Mouse (Mus musculus): ENCODE results near the gene Upb1. TPM values are rescaled to one million over a fixed set of nuclear protein-coding genes. Genes with fewer than 3 reads are reported as not detected.
A peak's percentile ranks its signal among the peaks of the same experiment; 100 is the strongest.
"Not testable (repeated sequence)": the region's sequence is repeated elsewhere in the genome, so short reads cannot be mapped to it uniquely, and the experiment has no call there.

Upb1 gene
- polyA plus RNA-seq (2016; fragmentation: Nextera tagmentation; extraction: Ambion mirVana), result 0.16 TPM in 1 of 2 replicates, not detected in the other

DNA sequence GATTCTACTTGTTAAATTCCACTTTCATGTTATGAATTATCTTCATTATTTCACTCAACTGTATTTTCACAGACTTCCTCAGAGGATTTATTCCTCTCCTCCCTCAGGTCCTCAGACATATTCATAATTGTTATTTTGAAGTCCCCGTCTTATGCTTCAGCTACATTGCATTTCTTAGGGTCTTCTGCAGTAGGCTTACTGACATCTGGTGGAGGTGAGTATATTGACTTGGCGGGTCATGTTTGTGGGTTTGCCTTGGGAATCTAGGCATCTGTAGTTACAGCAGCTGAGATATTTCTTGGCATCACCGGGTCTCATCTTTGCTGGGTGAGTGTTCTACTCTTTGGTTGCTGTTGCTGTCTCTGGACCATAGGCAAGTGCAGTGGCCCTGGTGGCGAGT is at the start of gene Upb1:
Upb1 (plus strand) TSS at position 158 of the 400 bp plus-strand sequence.
- H3K4me3 ChIP-seq, result no peak within 1 kb of the TSS
- H3K4me1 ChIP-seq, result no peaks in the 10 kb centered on the region
- H3K9ac ChIP-seq, result no peak within 1 kb of the TSS
- H3K4me2 ChIP-seq (replicated peaks), result no peak within 1 kb of the TSS
- H3K9me3 ChIP-seq (replicated peaks), result no peaks in the 10 kb centered on the region
- no peaks in the 10 kb centered on the region for H3K36me3 ChIP-seq
- ATAC-seq (ENCODE audit: low FRiP score), result no peak
- WGBS, result 84% methylated on average over 4 of the region's 4 CpGs
- H3K27ac ChIP-seq, result no peak within 1 kb of the TSS
- H3K27me3 ChIP-seq, result no peaks in the 10 kb centered on the region

DNA sequence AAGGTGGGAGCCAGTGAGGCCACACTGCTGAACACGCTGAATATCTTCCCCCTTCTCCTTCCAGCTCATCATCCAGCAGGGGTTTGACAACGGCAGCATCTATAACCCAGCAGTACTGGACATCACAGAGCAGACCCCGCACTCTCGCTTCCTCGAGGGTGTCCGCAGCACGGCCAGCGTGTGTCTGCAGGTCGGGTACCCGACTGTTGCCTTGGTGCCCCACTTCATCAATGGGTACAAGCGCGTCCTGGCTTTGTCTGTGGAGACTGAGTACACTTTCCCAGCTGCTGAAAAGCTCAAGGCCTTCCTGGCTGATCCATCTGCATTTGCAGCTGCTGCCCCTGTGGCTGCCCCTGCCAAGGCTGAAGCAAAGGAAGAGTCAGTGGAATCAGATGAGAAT is 48.4 kb upstream of the Upb1 start:
- Histone ChIP-seq H3K27me3 (no peaks in the 10 kb centered on the region), H3K27ac (no peak overlapping the region), H3K9me3 (replicated peaks) (no peaks in the 10 kb centered on the region), H3K36me3 (no peaks in the 10 kb centered on the region), H3K4me1 (no peaks in the 10 kb centered on the region), H3K4me3 (no peak overlapping the region), H3K9ac (no peak overlapping the region), H3K4me2 (replicated peaks) (no peak overlapping the region)
- WGBS, result 91% methylated on average over 12 of the region's 12 CpGs
- ATAC-seq (ENCODE audit: low FRiP score), result no peak

DNA sequence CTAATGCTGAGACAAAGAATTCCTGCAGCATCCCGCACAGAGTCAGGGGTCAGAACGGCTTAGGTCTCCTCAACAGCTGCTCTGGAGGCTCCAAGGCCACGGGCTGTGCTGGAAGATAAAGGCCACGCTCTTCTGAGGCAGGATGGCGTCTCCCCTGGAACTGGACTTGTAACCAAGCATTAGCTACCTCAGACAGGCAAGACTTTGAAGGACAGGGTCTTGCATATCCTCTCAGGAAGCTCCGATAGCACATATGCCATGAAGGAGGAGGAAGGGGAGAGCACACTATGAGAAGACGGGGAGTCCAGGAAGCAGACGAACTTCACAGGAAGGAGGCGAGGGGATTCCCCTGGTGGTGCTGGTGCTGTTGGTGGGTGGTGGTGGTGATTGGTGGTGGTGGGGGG is 47.1 kb upstream of the Upb1 start:
- not testable (repeated sequence) for H3K27ac ChIP-seq; H3K4me1 ChIP-seq; ATAC-seq (ENCODE audit: low FRiP score); H3K4me3 ChIP-seq; H3K4me2 ChIP-seq (replicated peaks); H3K9ac ChIP-seq; H3K9me3 ChIP-seq (replicated peaks); H3K27me3 ChIP-seq; H3K36me3 ChIP-seq
- WGBS, result 69% methylated on average over 9 of the region's 9 CpGs

DNA sequence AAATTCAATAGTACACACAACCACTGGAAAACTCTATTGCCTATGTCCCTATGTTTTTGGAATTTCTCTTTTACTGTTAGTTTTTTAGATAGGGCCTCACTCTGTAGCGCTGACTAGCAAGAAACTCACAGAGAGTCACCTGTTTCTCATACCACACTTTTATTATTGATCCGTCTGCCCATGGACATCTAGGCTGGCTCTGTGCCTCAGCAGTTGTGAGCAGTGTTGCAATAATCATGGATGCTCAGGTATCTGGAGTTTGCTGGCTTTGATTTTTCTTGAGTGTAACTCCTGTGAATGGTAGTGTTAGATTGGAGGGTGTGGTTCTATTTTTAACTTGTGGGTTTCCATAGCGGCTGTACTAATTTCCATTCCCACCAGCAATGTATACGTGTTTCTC is 45.6 kb upstream of the Upb1 start:
- Histone ChIP-seq H3K36me3 (no peaks in the 10 kb centered on the region), H3K4me3 (no peak overlapping the region), H3K9me3 (replicated peaks) (no peaks in the 10 kb centered on the region), H3K27me3 (no peaks in the 10 kb centered on the region), H3K9ac (no peak overlapping the region), H3K4me1 (no peaks in the 10 kb centered on the region), H3K27ac (no peak overlapping the region), H3K4me2 (replicated peaks) (no peak overlapping the region)
- 82% methylated on average over 4 of the region's 4 CpGs for WGBS
- no peak for ATAC-seq (ENCODE audit: low FRiP score)

DNA sequence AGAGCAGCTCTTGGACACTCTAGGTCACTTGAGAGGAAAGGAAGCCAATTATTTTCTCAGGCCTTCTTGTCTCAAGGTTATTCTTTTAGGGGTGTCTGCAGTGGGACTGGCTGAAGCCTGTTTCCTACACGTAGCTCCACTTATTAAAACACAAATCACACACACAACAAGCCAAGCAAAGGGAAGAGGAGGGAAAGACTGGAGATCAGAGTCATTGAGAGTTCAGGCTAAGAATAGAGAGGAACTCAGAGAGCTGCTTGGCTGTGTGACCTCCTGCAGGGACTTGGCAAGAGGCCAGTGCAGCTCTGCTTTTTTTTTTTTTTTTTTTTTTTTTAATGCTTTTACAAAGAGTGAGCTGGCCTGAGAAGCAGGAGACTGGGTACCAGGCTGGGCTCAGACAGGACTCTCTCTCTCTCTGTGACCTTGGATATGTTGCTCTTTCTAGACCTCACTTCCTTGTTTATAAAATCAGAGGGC is 36.7 kb upstream of the Upb1 start:
- not testable (repeated sequence) for H3K9me3 ChIP-seq (replicated peaks); H3K27me3 ChIP-seq; H3K36me3 ChIP-seq; H3K4me2 ChIP-seq (replicated peaks); H3K9ac ChIP-seq; H3K4me3 ChIP-seq
- Histone ChIP-seq H3K27ac (peak overlapping the region; percentile 1; the same call in 1 of the 2 replicates), H3K4me1 (peaks cover 15% of the 10 kb centered on the region)
- peak; percentile 88 for ATAC-seq (ENCODE audit: low FRiP score)
- 15% methylated on average over 1 of the region's 1 CpGs for WGBS

DNA sequence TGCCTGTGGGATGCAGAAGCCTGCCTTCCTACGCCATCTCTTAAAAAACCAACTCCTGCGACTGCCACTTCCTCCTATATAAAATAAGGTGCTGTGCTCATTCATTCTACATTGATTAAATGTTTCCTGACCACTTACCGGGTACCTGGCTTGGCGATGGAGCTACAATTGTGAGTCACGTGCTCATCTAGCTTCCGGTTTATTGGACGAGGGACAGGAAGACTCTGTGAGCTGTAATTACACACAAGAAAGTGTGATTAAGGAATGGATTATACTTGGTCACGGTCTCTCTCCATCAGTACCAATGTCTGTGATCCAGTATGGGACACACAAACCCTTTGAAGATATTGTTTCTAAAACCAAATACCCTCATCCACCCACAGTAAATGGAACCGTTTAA is 36.1 kb upstream of the Upb1 start:
- no peak overlapping the region for H3K9ac ChIP-seq
- H3K27me3 ChIP-seq, result no peaks in the 10 kb centered on the region
- peaks cover 15% of the 10 kb centered on the region for H3K4me1 ChIP-seq
- H3K4me3 ChIP-seq, result no peak overlapping the region
- H3K36me3 ChIP-seq, result no peaks in the 10 kb centered on the region
- 83% methylated on average over 9 of the region's 9 CpGs for WGBS
- H3K9me3 ChIP-seq (replicated peaks), result no peaks in the 10 kb centered on the region
- H3K4me2 ChIP-seq (replicated peaks), result no peak overlapping the region
- ATAC-seq (ENCODE audit: low FRiP score), result peak; percentile 16; the same call in 1 of the 2 replicates
- peak overlapping the region; percentile 1; the same call in 1 of the 2 replicates for H3K27ac ChIP-seq

DNA sequence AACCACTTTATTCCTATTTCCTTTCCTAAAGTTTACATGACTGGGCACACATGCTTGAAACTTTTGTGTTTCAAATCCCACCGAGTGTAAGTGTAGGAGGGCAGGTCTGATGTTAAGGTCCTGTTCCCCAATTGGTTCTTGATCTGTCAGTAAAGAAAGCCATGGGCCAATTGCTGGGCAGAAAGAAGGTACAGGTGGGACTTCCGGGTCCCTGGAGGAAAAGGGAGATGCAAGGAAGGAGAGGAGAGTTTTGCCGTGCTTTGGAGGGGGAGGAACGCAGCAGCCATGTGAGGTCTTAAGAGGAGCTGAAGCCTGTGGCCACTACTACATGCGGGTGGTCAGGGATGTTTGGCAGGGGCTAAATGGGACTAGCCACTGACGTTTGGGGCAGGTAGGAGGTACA is 35.7 kb upstream of the Upb1 start:
- H3K4me3 ChIP-seq, result no peak overlapping the region
- ATAC-seq (ENCODE audit: low FRiP score), result no peak
- no peaks in the 10 kb centered on the region for H3K9me3 ChIP-seq (replicated peaks)
- no peaks in the 10 kb centered on the region for H3K36me3 ChIP-seq
- H3K27me3 ChIP-seq, result no peaks in the 10 kb centered on the region
- WGBS, result 54% methylated on average over 6 of the region's 6 CpGs
- 0 out of 2 replicates have a peak overlapping the region, but pooled peaks have one; percentile 16 for H3K4me2 ChIP-seq (replicated peaks)
- no peak overlapping the region for H3K27ac ChIP-seq
- peaks cover 15% of the 10 kb centered on the region for H3K4me1 ChIP-seq
- no peak overlapping the region for H3K9ac ChIP-seq

DNA sequence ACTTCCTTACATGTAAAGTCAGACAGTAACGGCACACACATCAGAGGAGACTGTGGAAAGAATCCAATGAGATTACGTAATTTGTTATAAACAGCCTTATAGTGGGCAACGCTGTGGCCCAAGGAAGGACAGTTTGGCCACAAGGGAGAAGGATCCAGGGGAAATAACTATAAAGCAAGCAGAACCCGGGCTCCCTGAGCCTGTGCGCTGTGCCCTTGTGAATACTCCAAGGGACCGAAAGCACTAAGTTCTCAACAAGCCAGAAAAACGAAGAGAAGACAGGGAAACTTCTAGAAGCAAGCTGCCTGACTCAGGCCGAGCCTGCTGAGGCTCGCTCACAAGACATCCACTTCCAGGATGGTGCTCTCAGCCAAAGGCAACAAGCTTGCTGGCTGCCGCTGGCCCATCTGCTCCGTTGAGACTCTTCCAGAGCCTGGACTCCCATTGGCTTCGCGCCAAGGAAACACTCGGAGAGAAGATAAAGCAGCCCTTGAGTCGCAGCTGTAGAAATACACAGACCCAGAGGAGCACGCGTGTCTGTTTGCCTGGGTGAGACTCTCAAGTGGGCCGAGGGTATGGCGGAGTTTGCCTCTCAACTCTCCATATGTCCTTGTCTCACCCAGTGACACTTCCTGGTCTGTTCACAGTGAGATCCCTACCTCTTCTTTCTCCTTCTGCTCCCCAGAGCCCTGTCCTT is 27.1 kb upstream of the Upb1 start:
- not testable (repeated sequence) for H3K36me3 ChIP-seq; H3K9me3 ChIP-seq (replicated peaks); H3K9ac ChIP-seq; H3K4me3 ChIP-seq; H3K4me2 ChIP-seq (replicated peaks); H3K27ac ChIP-seq; H3K4me1 ChIP-seq; H3K27me3 ChIP-seq
- 84% methylated on average over 15 of the region's 19 CpGs for WGBS
- peak; percentile 58; the same call in 1 of the 2 replicates for ATAC-seq (ENCODE audit: low FRiP score)

DNA sequence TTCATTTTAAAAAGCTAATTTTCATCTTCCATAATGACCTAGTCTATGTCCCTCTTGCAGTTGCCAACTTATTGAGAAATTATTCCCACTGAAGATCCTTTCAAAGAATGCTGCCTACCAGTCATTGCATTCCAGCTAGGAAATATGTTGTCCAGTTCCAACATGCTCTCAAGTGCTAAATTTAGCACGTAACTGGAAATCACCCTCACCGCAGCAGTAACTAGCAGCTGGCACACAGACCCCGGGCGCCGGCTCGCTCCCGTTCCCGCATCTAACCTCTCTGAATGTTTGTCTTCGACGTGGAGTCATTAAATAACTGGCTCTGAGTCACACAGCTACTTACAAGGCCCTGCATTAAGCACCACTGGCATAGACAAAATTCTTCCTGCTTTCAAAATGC is 22.2 kb upstream of the Upb1 start:
- no peaks in the 10 kb centered on the region for H3K36me3 ChIP-seq
- no peak overlapping the region for H3K4me2 ChIP-seq (replicated peaks)
- WGBS, result 88% methylated on average over 10 of the region's 10 CpGs
- no peaks in the 10 kb centered on the region for H3K27me3 ChIP-seq
- no peak overlapping the region for H3K27ac ChIP-seq
- no peaks in the 10 kb centered on the region for H3K4me1 ChIP-seq
- ATAC-seq (ENCODE audit: low FRiP score), result no peak
- no peak overlapping the region for H3K4me3 ChIP-seq
- no peaks in the 10 kb centered on the region for H3K9me3 ChIP-seq (replicated peaks)
- no peak overlapping the region for H3K9ac ChIP-seq

DNA sequence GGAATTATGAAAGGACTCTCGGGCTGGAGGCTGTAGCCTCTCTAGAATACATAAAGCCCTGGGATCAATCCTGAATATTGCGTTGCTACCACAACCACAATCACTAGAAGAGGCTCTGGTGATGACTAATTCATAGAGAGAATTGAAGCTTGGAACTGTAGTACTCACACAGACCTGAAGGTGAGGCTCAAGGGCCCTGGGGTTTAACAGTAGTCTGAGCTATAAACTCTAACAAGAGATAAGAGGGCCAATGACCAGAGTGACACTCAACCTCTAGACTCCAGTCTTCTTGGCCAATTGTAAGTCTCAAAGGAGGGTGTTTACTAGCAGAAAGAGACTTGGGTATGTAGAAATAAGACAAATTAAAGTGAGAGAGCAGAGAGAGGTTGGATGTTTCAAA is 10.8 kb upstream of the Upb1 start:
- ATAC-seq (ENCODE audit: low FRiP score), result no peak
- H3K4me2 ChIP-seq (replicated peaks), result no peak overlapping the region
- no peaks in the 10 kb centered on the region; the same call in 1 of the 2 replicates for H3K9me3 ChIP-seq (replicated peaks)
- no peak overlapping the region for H3K9ac ChIP-seq
- H3K4me3 ChIP-seq, result no peak overlapping the region
- H3K27me3 ChIP-seq, result no peaks in the 10 kb centered on the region
- no peak overlapping the region for H3K27ac ChIP-seq
- no peaks in the 10 kb centered on the region for H3K36me3 ChIP-seq
- WGBS, result 93% methylated on average over 2 of the region's 2 CpGs
- H3K4me1 ChIP-seq, result no peaks in the 10 kb centered on the region

DNA sequence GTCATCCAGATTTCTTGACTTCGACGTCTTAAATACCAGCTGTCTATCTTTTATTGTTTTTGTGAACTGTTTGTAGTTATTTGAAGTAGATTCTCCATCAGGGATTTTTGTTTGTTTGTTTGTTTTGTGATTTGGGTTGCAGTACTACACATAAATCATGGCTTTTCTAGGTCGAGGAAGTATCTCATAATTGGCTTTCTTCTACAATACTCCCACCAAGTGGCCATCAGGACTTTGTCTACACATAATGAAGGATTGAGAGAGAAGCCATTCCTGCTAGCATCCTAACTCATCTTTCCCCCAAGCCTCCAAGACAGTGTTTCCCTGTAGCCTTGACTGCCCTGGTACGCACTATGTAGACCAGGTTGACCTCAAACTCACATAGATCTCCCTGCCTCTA is 10.1 kb upstream of the Upb1 start:
- Histone ChIP-seq H3K4me2 (replicated peaks) (no peak overlapping the region), H3K4me3 (no peak overlapping the region), H3K4me1 (no peaks in the 10 kb centered on the region), H3K36me3 (no peaks in the 10 kb centered on the region), H3K27me3 (no peaks in the 10 kb centered on the region), H3K27ac (no peak overlapping the region), H3K9me3 (replicated peaks) (no peaks in the 10 kb centered on the region; the same call in 1 of the 2 replicates), H3K9ac (no peak overlapping the region)
- no peak for ATAC-seq (ENCODE audit: low FRiP score)
- WGBS, result 91% methylated on average over 4 of the region's 4 CpGs

DNA sequence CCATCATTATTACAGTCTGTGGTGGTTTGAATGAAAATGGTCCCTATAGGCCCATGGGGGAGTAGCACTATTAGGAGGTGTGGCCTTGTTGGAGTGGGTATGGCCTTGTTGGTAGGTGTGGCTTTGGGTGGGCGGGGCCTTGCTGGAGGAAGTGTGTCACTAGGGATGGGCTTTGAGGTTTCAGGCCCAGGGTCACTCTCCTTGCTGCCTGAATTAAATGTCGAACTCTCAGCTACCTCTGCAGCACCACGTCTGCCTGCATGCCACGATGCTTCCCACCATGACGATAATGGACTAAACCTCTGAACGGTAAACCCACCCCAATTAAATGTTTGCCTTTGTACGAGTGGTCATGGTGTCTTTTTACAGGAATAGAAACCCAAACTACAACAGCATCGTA is 6.1 kb upstream of the Upb1 start:
- Histone ChIP-seq H3K27me3 (no peaks in the 10 kb centered on the region), H3K4me3 (no peak overlapping the region), H3K27ac (no peak overlapping the region), H3K4me2 (replicated peaks) (no peak overlapping the region), H3K4me1 (no peaks in the 10 kb centered on the region), H3K9me3 (replicated peaks) (no peaks in the 10 kb centered on the region), H3K9ac (no peak overlapping the region), H3K36me3 (no peaks in the 10 kb centered on the region)
- ATAC-seq (ENCODE audit: low FRiP score), result no peak
- 88% methylated on average over 8 of the region's 8 CpGs for WGBS

DNA sequence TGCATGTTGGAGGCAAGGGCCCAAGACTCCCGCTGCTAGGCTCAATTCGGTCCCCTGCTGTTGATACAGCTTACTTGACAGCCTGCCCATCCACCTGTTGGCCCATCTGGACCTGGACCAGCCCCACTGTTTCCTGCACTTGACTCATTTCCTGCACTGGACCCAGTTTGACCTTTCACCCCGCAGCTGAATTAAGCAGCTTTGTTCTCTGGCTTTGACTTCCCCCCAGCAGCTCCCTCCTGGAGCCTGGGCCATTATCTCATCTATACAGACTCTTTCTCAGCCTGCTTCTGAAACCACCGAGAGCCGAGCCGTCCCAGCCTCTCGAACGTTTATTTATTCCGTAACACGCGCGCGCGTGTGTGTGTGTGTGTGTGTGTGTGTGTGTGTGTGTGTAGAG is 3.9 kb upstream of the Upb1 start:
- 50% methylated on average over 14 of the region's 14 CpGs for WGBS
- no peak for ATAC-seq (ENCODE audit: low FRiP score)
- no peaks in the 10 kb centered on the region for H3K4me1 ChIP-seq
- H3K4me2 ChIP-seq (replicated peaks), result no peak overlapping the region
- no peaks in the 10 kb centered on the region for H3K9me3 ChIP-seq (replicated peaks)
- no peak overlapping the region for H3K4me3 ChIP-seq
- H3K36me3 ChIP-seq, result no peaks in the 10 kb centered on the region
- no peak overlapping the region for H3K9ac ChIP-seq
- H3K27ac ChIP-seq, result no peak overlapping the region
- H3K27me3 ChIP-seq, result no peaks in the 10 kb centered on the region

Data from hindbrain, embryonic 12.5 days (tissue).